Mouse (Mus musculus) heart, postnatal 4 days (tissue): ENCODE data around the gene Tbc1d23. TPM values are rescaled to one million over a fixed set of nuclear protein-coding genes. Genes with fewer than 3 reads are reported as not detected.
"Not testable (repeated sequence)": the region's sequence is repeated elsewhere in the genome, so short reads cannot be mapped to it uniquely, and the experiment has no call there.

Experiments used
- DNase-seq: peaks from one replicate; pipeline ENCODE4 v3.0.0; 2021
- total RNA-seq, 2 experiments: library from RNA; stranded (reverse); gene quantifications; 2 replicates each; pipeline ENCODE4 v1.2.3; 2021

Gene Tbc1d23
- 10 to 100 TPM; 33.4 to 33.8 TPM for total RNA-seq

DNA sequence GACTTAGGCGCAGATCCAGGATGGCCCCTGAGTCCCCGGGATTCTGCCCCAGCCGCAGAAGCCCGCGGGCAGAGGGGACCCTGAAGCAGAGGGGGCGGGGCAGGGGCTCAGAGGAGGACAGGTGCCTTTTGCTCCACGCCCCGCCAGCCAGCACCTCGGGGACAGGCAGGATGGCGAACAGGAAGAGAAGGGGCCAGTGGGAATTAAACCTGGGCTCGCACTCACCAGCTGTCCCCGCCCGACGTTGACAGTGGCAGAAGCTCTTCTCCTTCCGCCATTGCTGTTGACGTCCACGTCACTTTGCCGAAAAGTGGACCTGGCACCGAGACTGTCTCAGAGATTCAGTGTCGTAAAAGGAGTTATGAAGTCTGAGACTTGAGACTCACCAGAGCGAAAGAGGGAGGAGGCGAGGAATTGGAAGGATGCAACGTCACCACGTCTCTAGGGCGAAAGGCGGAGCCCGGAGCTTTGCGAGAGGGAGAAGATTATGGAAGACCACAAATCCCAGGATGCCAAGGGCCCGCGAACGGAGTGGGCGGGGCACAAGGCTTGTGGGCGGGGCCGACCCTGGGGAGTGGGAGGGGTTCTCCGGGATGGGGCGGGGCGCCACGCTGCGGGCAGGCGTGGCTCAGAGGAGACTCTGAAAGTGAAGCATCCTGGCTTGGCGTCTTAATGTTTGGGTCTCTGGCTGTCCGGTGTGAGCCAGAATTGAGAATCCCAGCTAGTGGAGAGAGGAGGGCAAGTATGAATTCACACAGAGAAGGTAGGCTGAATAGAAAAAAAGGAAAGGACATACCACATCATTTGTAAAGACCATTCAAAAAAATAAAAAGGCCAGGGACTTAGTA lies at the start of gene Tbc1d23:
Tbc1d23 (minus strand) TSS at position 416 of the 848 bp plus-strand sequence.
- peak; percentile 97 for DNase-seq

- DNase-seq = peak; percentile 20
These were observed 49.2 kb upstream of the Tbc1d23 start for GRCm38 (mm10) chr16:57280221-57281217.

GRCm38 (mm10) chr16:57278976-57279626 lies 47.8 kb upstream of the Tbc1d23 start:
- DNase-seq = no peak

DNA sequence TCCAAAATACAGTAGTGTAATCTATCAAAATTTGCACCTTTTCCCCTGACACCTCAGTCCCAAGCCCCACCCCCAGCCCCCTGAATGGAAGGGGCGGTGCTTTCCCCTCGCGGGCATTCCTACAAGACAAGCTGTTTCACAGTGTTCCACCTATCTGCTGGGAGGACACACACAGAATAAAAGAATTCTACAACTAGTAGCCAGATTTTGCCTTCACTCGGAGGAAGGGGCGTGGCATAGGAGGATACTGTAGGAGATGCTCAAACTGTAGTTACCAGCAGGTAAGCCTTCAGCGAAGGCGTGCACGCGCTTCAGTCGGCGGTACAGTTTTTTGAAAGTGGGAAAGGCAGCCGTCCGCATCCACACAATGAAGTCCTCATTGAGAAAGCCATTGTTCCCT lies 38.4 kb upstream of the Tbc1d23 start:
- no peak for DNase-seq

DNA sequence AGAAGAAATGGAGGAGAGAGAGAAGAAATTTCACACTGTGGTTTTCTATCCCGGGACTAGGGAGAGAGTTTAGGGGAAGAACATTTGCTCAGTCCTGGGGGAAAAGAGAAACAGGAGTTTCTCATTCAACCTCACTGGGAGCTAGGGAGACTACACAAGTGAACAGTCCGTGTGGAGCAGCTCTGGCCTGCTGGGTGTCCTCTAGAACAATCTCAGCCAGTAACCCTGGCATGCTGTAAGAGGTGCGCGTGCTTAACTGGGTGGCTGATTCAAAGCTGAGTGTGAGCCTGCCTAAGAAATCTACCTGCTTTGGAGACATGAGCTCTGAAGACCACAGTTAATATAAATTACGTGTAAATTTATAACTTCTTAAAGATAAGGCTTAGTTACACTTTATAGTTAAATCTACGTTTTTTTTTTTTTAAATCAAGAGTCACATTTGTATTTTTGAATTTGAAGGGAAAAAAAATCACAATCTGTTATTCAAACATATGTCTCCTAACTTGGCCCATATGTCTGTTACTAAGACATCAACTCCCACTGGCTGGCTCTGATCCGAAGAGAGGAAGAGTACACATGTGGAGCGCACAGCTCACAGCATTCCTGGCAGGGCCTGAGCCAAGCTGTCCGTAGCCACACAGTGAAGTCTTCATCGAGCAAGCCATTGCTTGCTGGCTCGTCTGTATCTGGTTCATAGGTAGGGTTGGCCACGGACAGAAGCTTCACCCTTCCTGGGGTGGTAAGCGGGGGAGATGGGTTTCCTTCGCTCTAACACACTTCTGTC lies 36.9 kb upstream of the Tbc1d23 start:
- peak; percentile 46 for DNase-seq

DNA sequence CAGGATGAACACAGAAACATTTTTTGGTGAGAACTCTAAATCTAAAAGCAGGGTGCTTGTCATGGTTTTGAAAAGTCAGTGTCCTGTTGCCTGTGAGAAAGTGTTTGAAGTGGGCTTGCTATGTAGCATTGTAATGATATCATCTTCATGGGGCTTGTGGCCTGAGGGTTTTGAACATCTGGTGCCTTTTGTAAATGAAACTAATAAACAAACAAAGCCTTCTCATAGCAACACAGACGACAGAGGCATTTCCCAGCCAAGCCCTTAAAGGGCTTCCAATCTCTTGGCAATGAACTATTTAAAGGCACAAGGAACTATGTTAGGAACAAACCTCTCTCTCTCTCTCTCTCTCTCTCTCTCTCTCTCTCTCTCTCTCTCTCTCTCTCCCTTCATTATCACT lies 35.8 kb upstream of the Tbc1d23 start:
- DNase-seq = peak; percentile 59

DNA sequence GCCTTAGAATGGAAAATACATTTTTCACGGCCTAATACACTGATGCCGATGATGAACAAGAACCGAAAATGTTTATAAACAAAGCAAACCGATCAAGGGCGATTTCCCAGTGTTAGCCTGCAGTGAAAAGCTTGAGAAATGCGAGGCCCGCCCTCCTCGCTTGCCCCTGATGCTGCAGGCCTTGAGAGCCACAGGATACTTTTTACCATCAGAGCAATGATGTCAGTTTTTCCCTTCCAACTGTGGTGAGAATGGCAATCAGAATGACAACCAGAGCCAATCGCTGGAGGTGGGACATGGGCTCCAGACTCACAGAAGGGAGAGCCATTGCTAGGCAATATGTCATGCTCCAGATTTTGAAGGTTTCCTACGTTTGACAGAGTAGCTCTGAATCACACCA lies 28.8 kb upstream of the Tbc1d23 start:
- DNase-seq = no peak

GRCm38 (mm10) chr16:57259356-57260083 lies 28.2 kb upstream of the Tbc1d23 start:
- DNase-seq = no peak

DNA sequence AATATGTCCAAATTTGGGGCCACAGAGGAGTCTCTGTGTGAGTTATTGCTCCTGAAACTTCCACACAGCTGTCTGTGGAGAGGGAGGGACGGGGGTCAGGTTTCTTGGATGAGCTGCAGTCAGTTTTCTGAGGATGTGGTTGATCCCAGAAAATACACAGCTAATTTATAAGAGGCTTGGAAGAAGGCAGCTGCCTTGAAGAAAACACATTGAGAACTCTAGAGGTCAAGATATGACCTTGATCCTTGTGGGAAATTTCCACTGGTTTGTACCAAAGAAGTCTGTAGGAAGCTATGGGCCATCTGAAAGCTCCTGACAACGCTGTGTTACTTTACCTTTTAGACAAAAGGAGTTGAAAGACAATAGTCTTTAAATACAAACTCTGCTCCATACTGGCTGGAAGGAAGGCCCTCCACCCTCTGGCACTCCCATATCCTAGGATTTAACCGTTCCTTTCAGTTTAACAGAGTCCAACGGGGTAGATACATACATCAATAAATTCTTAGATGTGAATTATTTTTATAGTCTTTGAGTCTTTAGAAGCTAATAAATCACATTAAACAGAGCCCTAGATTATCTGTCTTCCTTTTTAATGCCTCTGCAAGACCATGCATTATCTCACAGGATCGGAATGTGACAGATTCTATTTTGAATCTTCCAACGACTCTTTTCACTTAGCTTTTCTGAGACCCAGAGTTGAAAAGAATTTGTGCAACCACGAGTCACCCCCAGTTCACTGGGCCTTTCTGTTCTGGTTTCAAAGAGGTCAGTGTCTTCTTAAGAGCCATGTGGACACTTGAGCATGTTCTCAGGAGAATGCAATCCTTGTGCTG lies 20.5 kb upstream of the Tbc1d23 start:
- DNase-seq = no peak

GRCm38 (mm10) chr16:57250991-57251390 lies 19.7 kb upstream of the Tbc1d23 start:
- DNase-seq = no peak

DNA sequence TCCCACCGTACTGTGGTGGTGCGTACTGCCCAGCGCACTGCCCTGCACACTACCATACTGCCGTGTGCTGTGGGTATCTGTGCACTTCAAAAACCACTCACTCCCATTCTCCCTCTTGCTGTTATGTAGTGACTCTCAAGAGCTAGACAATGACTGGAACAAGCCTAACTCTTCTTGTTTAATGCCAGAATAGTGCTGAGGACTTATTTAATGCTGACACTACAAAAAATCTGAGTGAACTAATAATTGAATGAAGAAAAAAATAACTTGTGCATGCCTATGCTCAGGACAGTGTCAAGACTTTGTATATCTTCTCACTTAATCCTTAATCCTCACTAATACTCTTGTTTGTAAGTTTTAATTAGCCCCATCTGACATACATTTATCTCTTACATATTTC lies 16.2 kb upstream of the Tbc1d23 start:
- no peak for DNase-seq

DNA sequence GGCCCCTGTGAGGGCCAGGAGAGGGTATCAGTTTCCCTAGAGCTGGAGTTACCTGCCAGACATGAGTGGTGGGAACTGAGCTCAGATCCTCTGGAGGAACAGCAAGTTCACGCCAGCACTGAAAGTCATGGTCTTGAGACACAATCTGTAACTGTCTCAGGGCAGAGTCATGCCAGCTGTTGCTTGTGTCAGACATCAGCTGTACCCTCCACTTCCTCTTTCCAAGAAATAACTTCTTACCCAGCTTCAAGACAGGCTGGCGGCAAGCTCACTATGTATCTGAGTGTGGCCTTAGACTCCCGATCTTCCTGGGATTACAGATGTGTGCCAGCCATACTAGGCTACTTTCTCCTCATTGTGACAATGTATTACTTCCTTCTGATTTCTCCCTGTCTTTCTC lies 15.3 kb upstream of the Tbc1d23 start:
- no peak for DNase-seq

DNA sequence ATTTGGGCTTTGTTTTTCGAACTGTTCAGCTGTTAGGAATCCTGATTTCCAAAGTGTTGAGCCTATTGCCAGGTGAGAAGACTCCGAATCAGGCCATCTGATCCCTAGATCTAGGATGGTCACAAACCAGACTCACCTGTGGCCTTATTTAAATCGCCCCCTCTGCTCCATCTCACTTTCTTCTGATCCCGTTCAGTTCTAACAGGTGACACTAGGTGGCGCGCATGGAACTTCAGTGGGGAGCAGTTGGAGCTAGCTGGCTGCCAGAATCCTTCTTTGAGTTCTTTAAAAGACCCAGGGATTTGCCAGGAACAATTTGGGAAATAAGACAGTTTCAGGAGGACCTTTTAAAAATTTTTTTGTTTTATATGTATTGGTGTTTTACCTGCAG lies 12.5 kb upstream of the Tbc1d23 start:
- DNase-seq = peak; percentile 93

- peak; percentile 47 for DNase-seq
These were observed 12.0 kb upstream of the Tbc1d23 start for GRCm38 (mm10) chr16:57243205-57243857.

DNA sequence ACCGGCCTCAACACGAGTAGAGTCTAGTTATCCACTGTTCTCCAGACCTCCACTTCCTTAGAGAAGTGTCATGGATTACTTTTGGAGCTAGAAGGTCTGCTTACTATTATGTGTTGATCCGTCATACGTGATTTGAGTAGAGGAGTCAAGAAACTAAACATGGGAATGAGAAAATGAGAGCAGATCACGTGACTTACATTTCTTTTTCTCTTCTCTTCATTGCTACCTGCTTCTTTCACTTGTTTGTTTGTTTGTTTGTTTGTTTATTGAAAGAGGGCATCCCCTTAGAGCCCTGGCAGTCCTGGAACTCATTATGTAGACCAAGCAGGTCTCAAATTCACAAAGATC lies 11.5 kb upstream of the Tbc1d23 start:
- DNase-seq = no peak

- DNase-seq = no peak
These were observed 4.7 kb upstream of the Tbc1d23 start for GRCm38 (mm10) chr16:57235871-57236510.

GRCm38 (mm10) chr16:57231937-57232310 lies 620 bp upstream of the Tbc1d23 start:
- DNase-seq = not testable (repeated sequence)

- no peak for DNase-seq
These were observed 4.9 kb downstream of the Tbc1d23 start for GRCm38 (mm10) chr16:57226444-57226843.

DNA sequence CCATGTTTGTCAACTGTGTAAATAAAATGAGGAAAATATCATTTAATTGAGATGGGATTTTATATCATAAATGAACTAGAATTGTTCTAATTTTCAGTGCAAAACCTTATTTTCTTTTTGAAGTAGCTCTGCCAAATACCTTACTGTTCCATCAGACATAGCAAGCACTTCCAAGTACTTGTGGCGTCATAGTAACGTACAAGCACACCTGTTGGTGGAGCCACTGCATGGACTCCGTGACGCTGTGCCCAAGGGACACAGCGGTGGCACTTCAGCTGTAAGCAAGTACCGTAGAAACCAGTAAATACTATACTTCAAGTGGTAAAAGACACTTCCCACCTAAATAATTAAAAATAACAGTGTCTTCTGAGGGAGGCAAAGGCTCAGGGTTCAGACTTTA lies 10.9 kb downstream of the Tbc1d23 start:
- no peak for DNase-seq
